Mouse (Mus musculus) central nervous system, embryonic 14 days (tissue): Measurements from ENCODE around the gene Acvr2b. TPM values are rescaled to one million over a fixed set of nuclear protein-coding genes. Genes with fewer than 3 reads are reported as not detected.

Source experiments
- polyA plus RNA-seq: library from polyadenylated mRNA; depleted of rRNA; stranded (reverse); fragments of >200 nt; gene quantifications from 2 replicates; pipeline ENCODE4 v1.2.3, GENCODE M21; 2012; rRNA removed

Acvr2b gene
- 21.0 and 21.5 TPM in 2 replicates for polyA plus RNA-seq

GRCm38 (mm10) chr9:119401801-119402214, at the start of gene Acvr2b:
Gene Acvr2b (plus strand): TSS chr9:119402118.

GRCm38 (mm10) chr9:119357331-119358057, 44.4 kb upstream of the Acvr2b start, which contains the start of gene Xylb:
Gene Xylb (plus strand): TSS chr9:119357381.

GRCm38 (mm10) chr9:119365284-119365683, 36.6 kb upstream of the Acvr2b start, which contains the start of gene Slc22a14:
Gene Slc22a14 (minus strand): TSS chr9:119365553.

GRCm38 (mm10) chr9:119444738-119445429, 43.0 kb downstream of the Acvr2b start, which contains the start of gene Exog:
Gene Exog (plus strand): TSS chr9:119444943.

Other genes with a start within 250 kb of the Acvr2b start
- gene Acaa1b, start 245.0 kb upstream of the Acvr2b start, polyA plus RNA-seq = 1.8 and 2.3 TPM in 2 replicates
- gene Gm47289, start 243.0 kb upstream of the Acvr2b start, polyA plus RNA-seq = not detected in 2 replicates
- 0.05 and 0.06 TPM in 2 replicates for gene Slc22a13, start 193.0 kb upstream of the Acvr2b start, polyA plus RNA-seq
- 47.6 and 51.5 TPM in 2 replicates for gene Oxsr1, start 79.7 kb upstream of the Acvr2b start, polyA plus RNA-seq
- gene Acaa1a, start 62.4 kb upstream of the Acvr2b start, polyA plus RNA-seq = 127 and 141 TPM in 2 replicates
- gene Myd88, start 60.7 kb upstream of the Acvr2b start, polyA plus RNA-seq = 4.7 and 6.6 TPM in 2 replicates
- 7.5 and 7.7 TPM in 2 replicates for gene Xylb, start 44.7 kb upstream of the Acvr2b start, polyA plus RNA-seq
- gene Slc22a14, start 36.6 kb upstream of the Acvr2b start, polyA plus RNA-seq = 0.03 and 0.05 TPM in 2 replicates
- 18.5 and 20.2 TPM in 2 replicates for gene Exog, start 42.8 kb downstream of the Acvr2b start, polyA plus RNA-seq
- 0.96 and 1.3 TPM in 2 replicates for gene Scn5a, start 176.9 kb downstream of the Acvr2b start, polyA plus RNA-seq